Mouse (Mus musculus) MEL (cell line): Measurements from ENCODE around the gene Tgif1. TPM values are rescaled to one million over a fixed set of nuclear protein-coding genes. Genes with fewer than 3 reads are reported as not detected.

Experiments
- DNase-seq: peaks from one replicate; pipeline ENCODE4 v3.0.0; 2011; ENCODE audit warnings: low read depth, low spot score
- H3K27ac ChIP-seq: 2 replicates; pipeline ENCODE4 v1.5.1; 2012; ENCODE audit warnings: low read depth, mild to moderate bottlenecking, control low read depth, low read length, moderate library complexity; ENCODE audit not compliant: control insufficient read depth
- H3K27me3 ChIP-seq, 2 experiments: fragments of 150-350 bp in 1 of 2; sonication (generic) in 1 of 2; 2 replicates each; pipeline ENCODE4 v1.6.1; 2012; ENCODE audit warnings: low read length in 2 of 2, mild to moderate bottlenecking in 2 of 2, improper control_type of control experiment in 1 of 2, moderate library complexity in 1 of 2; ENCODE audit not compliant: insufficient read depth in 2 of 2, control insufficient read depth in 1 of 2
- H3K36me3 ChIP-seq, 2 experiments: 2 replicates each; pipeline ENCODE4 v1.6.1; 2012 to 2014; ENCODE audit warnings: low read length in 2 of 2, improper control_type of control experiment in 1 of 2, inconsistent platforms in 1 of 2, mild to moderate bottlenecking in 1 of 2; ENCODE audit not compliant: insufficient read depth in 2 of 2, control insufficient read depth in 1 of 2
- H3K4me1 ChIP-seq, 2 experiments: fragments of 150-350 bp in 1 of 2; sonication (generic) in 1 of 2; 2 replicates each; pipeline ENCODE4 v1.6.1; 2012; ENCODE audit warnings: low read length in 2 of 2, improper control_type of control experiment in 1 of 2, mild to moderate bottlenecking in 1 of 2; ENCODE audit not compliant: insufficient read depth in 2 of 2, control insufficient read depth in 1 of 2
- H3K4me3 ChIP-seq, 2 experiments: fragments of 150-350 bp in 1 of 2; sonication (generic) in 1 of 2; 2 replicates each; pipeline ENCODE4 v1.5.1; 2012; ENCODE audit warnings: low read depth in 2 of 2, low read length in 2 of 2, mild to moderate bottlenecking in 2 of 2, moderate library complexity in 2 of 2, control low read depth in 1 of 2, improper control_type of control experiment in 1 of 2; ENCODE audit not compliant: control insufficient read depth in 1 of 2, insufficient read depth in 1 of 2
- H3K79me2 ChIP-seq: 2 replicates; pipeline ENCODE4 v1.6.1; 2012; ENCODE audit warnings: mild to moderate bottlenecking, low read length, moderate library complexity; ENCODE audit not compliant: control insufficient read depth, poor library complexity, insufficient read depth
- H3K9ac ChIP-seq: 2 replicates; pipeline ENCODE4 v1.6.1; 2012; ENCODE audit warnings: low read depth, mild to moderate bottlenecking, control low read depth, low read length, moderate library complexity; ENCODE audit not compliant: control insufficient read depth, poor library complexity, severe bottlenecking
- H3K9me3 ChIP-seq: fragments of 150-350 bp; sonication (generic); replicated peaks from 2 replicates; pipeline ENCODE4 v1.6.1; 2012; ENCODE audit warnings: mild to moderate bottlenecking, low read length, improper control_type of control experiment, moderate library complexity; ENCODE audit not compliant: insufficient read depth
- CTCF ChIP-seq, 3 experiments: IDR thresholded peaks in 2 of 3; conservative IDR thresholded peaks in 1 of 3; 2 replicates each; pipeline ENCODE4 v1.5.1; 2011 to 2012; ENCODE audit warnings: low read length in 3 of 3, low read depth in 2 of 3, mild to moderate bottlenecking in 2 of 3, improper control_type of control experiment in 1 of 3, inconsistent platforms in 1 of 3, mixed read lengths in 1 of 3, moderate library complexity in 1 of 3; ENCODE audit not compliant: control insufficient read depth in 1 of 3, insufficient read depth in 1 of 3, poor library complexity in 1 of 3, severe bottlenecking in 1 of 3
- E2F4 ChIP-seq: IDR thresholded peaks from 2 replicates; pipeline ENCODE4 v1.6.1; 2011; ENCODE audit warnings: low read depth, low read length, improper control_type of control experiment, borderline replicate concordance
- ELF1 ChIP-seq: IDR thresholded peaks from 2 replicates; pipeline ENCODE4 v1.6.1; 2014; ENCODE audit warnings: low read depth, mild to moderate bottlenecking, inconsistent platforms, low read length, improper control_type of control experiment, moderate library complexity
- EP300 ChIP-seq, 2 experiments: IDR thresholded peaks; 2 replicates each; pipeline ENCODE4 v1.6.1; 2011; ENCODE audit warnings: improper control_type of control experiment in 2 of 2, low read length in 2 of 2, low read depth in 1 of 2, mild to moderate bottlenecking in 1 of 2
- ETS1 ChIP-seq: IDR thresholded peaks from 2 replicates; pipeline ENCODE4 v1.6.1; 2012; ENCODE audit warnings: low read depth, mild to moderate bottlenecking, inconsistent platforms, low read length, improper control_type of control experiment, moderate library complexity
- GABPA ChIP-seq: IDR thresholded peaks from 2 replicates; pipeline ENCODE4 v1.6.1; 2012; ENCODE audit warnings: low read depth, mild to moderate bottlenecking, inconsistent platforms, low read length, improper control_type of control experiment, moderate library complexity
- GATA1 ChIP-seq: IDR thresholded peaks from 2 replicates; pipeline ENCODE4 v1.6.1; 2011; ENCODE audit warnings: low read depth, low read length, improper control_type of control experiment
- HCFC1 ChIP-seq: IDR thresholded peaks from 2 replicates; pipeline ENCODE4 v1.6.1; 2012; ENCODE audit warnings: low read depth, mild to moderate bottlenecking, inconsistent platforms, low read length, improper control_type of control experiment, moderate library complexity
- JUND ChIP-seq: IDR thresholded peaks from 2 replicates; pipeline ENCODE4 v1.6.1; 2011; ENCODE audit warnings: low read depth, mild to moderate bottlenecking, improper control_type of control experiment, low read length
- MAX ChIP-seq: IDR thresholded peaks from 2 replicates; pipeline ENCODE4 v1.6.1; 2011; ENCODE audit warnings: low read length, improper control_type of control experiment
- MAZ ChIP-seq: IDR thresholded peaks from 2 replicates; pipeline ENCODE4 v1.6.1; 2012; ENCODE audit warnings: low read depth, mild to moderate bottlenecking, inconsistent platforms, low read length, improper control_type of control experiment
- MXI1 ChIP-seq: IDR thresholded peaks from 2 replicates; pipeline ENCODE4 v1.6.1; 2011; ENCODE audit warnings: mild to moderate bottlenecking, low read depth, low read length, improper control_type of control experiment
- MYC ChIP-seq: IDR thresholded peaks from 2 replicates; pipeline ENCODE4 v1.6.1; 2011; ENCODE audit warnings: low read depth, mild to moderate bottlenecking, low read length, improper control_type of control experiment, moderate library complexity
- NELFE ChIP-seq: IDR thresholded peaks from 2 replicates; pipeline ENCODE4 v1.6.1; 2011; ENCODE audit warnings: low read depth, low read length, improper control_type of control experiment
- NRF1 ChIP-seq: IDR thresholded peaks from 2 replicates; pipeline ENCODE4 v1.6.1; 2014; ENCODE audit warnings: low read depth, mild to moderate bottlenecking, inconsistent platforms, low read length, improper control_type of control experiment, moderate library complexity; ENCODE audit not compliant: poor library complexity, insufficient read depth, severe bottlenecking
- POLR2A ChIP-seq, 2 experiments: IDR thresholded peaks; 2 replicates each; pipeline ENCODE4 v1.6.1; 2011 to 2012; ENCODE audit warnings: low read length in 2 of 2, mild to moderate bottlenecking in 2 of 2, control low read depth in 1 of 2, improper control_type of control experiment in 1 of 2, low read depth in 1 of 2, moderate library complexity in 1 of 2; ENCODE audit not compliant: control insufficient read depth in 1 of 2, insufficient read depth in 1 of 2, poor library complexity in 1 of 2
- POLR2AphosphoS2 ChIP-seq: IDR thresholded peaks from 2 replicates; pipeline ENCODE4 v1.6.1; 2011; ENCODE audit warnings: low read length, improper control_type of control experiment
- POLR2AphosphoS5 ChIP-seq: IDR thresholded peaks from 2 replicates; pipeline ENCODE4 v1.6.1; 2012; ENCODE audit warnings: low read depth, borderline replicate concordance, mild to moderate bottlenecking, inconsistent platforms, low read length, moderate library complexity, mixed read lengths
- RAD21 ChIP-seq: IDR thresholded peaks from 2 replicates; pipeline ENCODE4 v1.6.1; 2011; ENCODE audit warnings: mild to moderate bottlenecking, low read depth, low read length, improper control_type of control experiment
- RCOR1 ChIP-seq: IDR thresholded peaks from 2 replicates; pipeline ENCODE4 v1.6.1; 2012; ENCODE audit warnings: low read depth, mild to moderate bottlenecking, inconsistent platforms, low read length, improper control_type of control experiment
- SIN3A ChIP-seq: IDR thresholded peaks from 2 replicates; pipeline ENCODE4 v1.6.1; 2012; ENCODE audit warnings: low read length, improper control_type of control experiment, inconsistent platforms
- SMC3 ChIP-seq: IDR thresholded peaks from 2 replicates; pipeline ENCODE4 v1.6.1; 2011; ENCODE audit warnings: low read depth, low read length, improper control_type of control experiment
- TAL1 ChIP-seq: IDR thresholded peaks from 2 replicates; pipeline ENCODE4 v1.6.1; 2012; ENCODE audit warnings: mild to moderate bottlenecking, inconsistent platforms, low read length, moderate library complexity, mixed read lengths
- TCF12 ChIP-seq: IDR thresholded peaks from 2 replicates; pipeline ENCODE4 v1.6.1; 2014; ENCODE audit warnings: low read depth, mild to moderate bottlenecking, inconsistent platforms, low read length, improper control_type of control experiment, moderate library complexity
- USF1 ChIP-seq: IDR thresholded peaks from 2 replicates; pipeline ENCODE4 v1.6.1; 2014; ENCODE audit warnings: low read depth, mild to moderate bottlenecking, inconsistent platforms, low read length, improper control_type of control experiment, moderate library complexity
- ZKSCAN1 ChIP-seq: IDR thresholded peaks from 2 replicates; pipeline ENCODE4 v1.6.1; 2012; ENCODE audit warnings: low read depth, mild to moderate bottlenecking, inconsistent platforms, low read length, improper control_type of control experiment, moderate library complexity
- ZMIZ1 ChIP-seq: IDR thresholded peaks from 2 replicates; pipeline ENCODE4 v1.6.1; 2012; ENCODE audit warnings: low read depth, mild to moderate bottlenecking, inconsistent platforms, low read length, improper control_type of control experiment, moderate library complexity
- ZNF384 ChIP-seq: IDR thresholded peaks from 2 replicates; pipeline ENCODE4 v1.6.1; 2012; ENCODE audit warnings: low read depth, mild to moderate bottlenecking, inconsistent platforms, low read length, improper control_type of control experiment
- polyA plus RNA-seq, 2 experiments: library from polyadenylated mRNA; stranded (reverse) in 1 of 2; unstranded in 1 of 2; fragments of >175 nt in 1 of 2; fragments of >200 nt in 1 of 2; gene quantifications; 2 replicates each; pipeline versions ENCODE4 v1.2.1 to v1.2.4; 2012; ENCODE audit warnings: low replicate concordance in 2 of 2, low read depth in 1 of 2; ENCODE audit not compliant: insufficient read length in 2 of 2, insufficient read depth in 1 of 2, missing spikeins in 1 of 2
- total RNA-seq: library from RNA; depleted of rRNA; stranded (reverse); fragments of 300-350 nt; gene quantifications from 2 replicates; pipeline ENCODE4 v1.2.3, GENCODE M21; 2012

Gene Tgif1
- total and polyA plus RNA-seq, 3 experiments = 9.1 to 29.5 TPM; not detected in 1

- TF ChIP-seq EP300 (IDR thresholded peaks at IDR 0.05; ENCODE audit: low read depth in 1 of 2, low read length in 2 of 2) (no peak; a peak in 1 of 4 replicates), USF1 (no peak), TAL1 (no peak), MAX (peak; percentile 66), MXI1 (peak; percentile 95), ZNF384 (peak; percentile 70; the same call in 1 of the 2 replicates), MAZ (0 out of 2 replicates have a peak, but pooled peaks have one; percentile 20), HCFC1 (peak; percentile 11), POLR2AphosphoS2 (no peak), MYC (peak; percentile 81), ETS1 (no peak; the same call in 1 of the 2 replicates), JUND (no peak), E2F4 (0 out of 2 replicates have a peak, but pooled peaks have one; percentile 56), SIN3A (peak; percentile 83; the same call in 1 of the 2 replicates), POLR2A (IDR thresholded peaks at IDR 0.05; ENCODE audit: control insufficient read depth in 1 of 2, insufficient read depth in 1 of 2, low read depth in 1 of 2, low read length in 2 of 2, poor library complexity in 1 of 2) (no peak), NELFE (no peak), NRF1 (no peak), RAD21 (no peak)
- Histone ChIP-seq H3K27me3 (no peaks in the 10 kb centered on the region), H3K27ac (peak overlapping the region; percentile 90), H3K36me3 (peaks cover 4 to 29% of the 10 kb centered on the region in 2 experiments; a peak in 3 of 4 replicates), H3K9me3 (no peaks in the 10 kb centered on the region), H3K9ac (peak overlapping the region; percentile 94), H3K4me1 (peaks cover 15 to 22% of the 10 kb centered on the region in 2 experiments; a peak in 3 of 4 replicates), H3K79me2 (peaks cover 60% of the 10 kb centered on the region), H3K4me3 (peak overlapping the region; percentile 79 to 99)
- peak; percentile 86 for DNase-seq
These were observed 2.9 kb downstream of the Tgif1 start for GRCm38 (mm10) chr17:70850233-70850995.

- peak overlapping the region; percentile 79 to 99 for H3K4me3 ChIP-seq
- H3K4me1 ChIP-seq = peaks cover 15 to 21% of the 10 kb centered on the region in 2 experiments; a peak in 3 of 4 replicates
- peaks cover 58% of the 10 kb centered on the region for H3K79me2 ChIP-seq
- H3K9ac ChIP-seq = peak overlapping the region; percentile 94
- H3K27ac ChIP-seq = peak overlapping the region; percentile 90
- H3K9me3 ChIP-seq = no peaks in the 10 kb centered on the region
- DNase-seq = peak; percentile 93
- peaks cover 7 to 25% of the 10 kb centered on the region in 2 experiments for H3K36me3 ChIP-seq
- no peaks in the 10 kb centered on the region for H3K27me3 ChIP-seq
- no peak for TF ChIP-seq SMC3
- no peak; the same call in 1 of the 2 replicates for TF ChIP-seq ZNF384
- no peak; a peak in 1 of 4 replicates for TF ChIP-seq EP300 (IDR thresholded peaks at IDR 0.05; ENCODE audit: low read depth in 1 of 2, low read length in 2 of 2)
- peak; percentile 26; the same call in 1 of the 2 replicates for TF ChIP-seq MXI1
- 0 out of 2 replicates have a peak, but pooled peaks have one; percentile 41 for TF ChIP-seq TCF12
- no peak for TF ChIP-seq ZMIZ1
- peak; percentile 23; the same call in 1 of the 2 replicates for TF ChIP-seq MYC
- TF ChIP-seq POLR2AphosphoS5 = 0 out of 2 replicates have a peak, but pooled peaks have one; percentile 32
- 0 out of 2 replicates have a peak, but pooled peaks have one; percentile 48 for TF ChIP-seq RCOR1
- no peak for TF ChIP-seq ELF1
- peak; percentile 4; the same call in 1 of the 2 replicates for TF ChIP-seq GATA1
- TF ChIP-seq CTCF (IDR thresholded peaks at IDR 0.05 in 2 of 3, conservative IDR thresholded peaks at IDR 0.05 in 1 of 3; ENCODE audit: control insufficient read depth in 1 of 3, insufficient read depth in 1 of 3, low read depth in 2 of 3, low read length in 3 of 3, poor library complexity in 1 of 3, severe bottlenecking in 1 of 3) = peak in 2 of 3 experiments; percentile 3 to 20; a peak in 1 of 6 replicates
- no peak for TF ChIP-seq GABPA
- TF ChIP-seq ZKSCAN1 = no peak
- TF ChIP-seq POLR2AphosphoS2 = peak; percentile 40; the same call in 1 of the 2 replicates
These were observed 3.7 kb downstream of the Tgif1 start for GRCm38 (mm10) chr17:70849399-70850232.
